Mouse (Mus musculus) left cerebral cortex, adult 8-10 months (tissue): Measurements from ENCODE around the gene Morn5. TPM values are rescaled to one million over a fixed set of nuclear protein-coding genes. Genes with fewer than 3 reads are reported as not detected.
A peak's percentile ranks its signal among the peaks of the same experiment; 100 is the strongest.

ENCODE experiments used
- DNase-seq, 2 experiments: peaks; one replicate each; pipeline ENCODE4 v3.0.0; 2022; ENCODE audit warnings: low spot score in 2 of 2
- total RNA-seq, 4 experiments: library from RNA; stranded (reverse); gene quantifications; 2 replicates each; pipeline ENCODE4 v1.2.4; 2022

The Morn5 gene
- total RNA-seq, 4 experiments from 2014 or later, result 1.5 to 2.6 (median 2.1) TPM

DNA sequence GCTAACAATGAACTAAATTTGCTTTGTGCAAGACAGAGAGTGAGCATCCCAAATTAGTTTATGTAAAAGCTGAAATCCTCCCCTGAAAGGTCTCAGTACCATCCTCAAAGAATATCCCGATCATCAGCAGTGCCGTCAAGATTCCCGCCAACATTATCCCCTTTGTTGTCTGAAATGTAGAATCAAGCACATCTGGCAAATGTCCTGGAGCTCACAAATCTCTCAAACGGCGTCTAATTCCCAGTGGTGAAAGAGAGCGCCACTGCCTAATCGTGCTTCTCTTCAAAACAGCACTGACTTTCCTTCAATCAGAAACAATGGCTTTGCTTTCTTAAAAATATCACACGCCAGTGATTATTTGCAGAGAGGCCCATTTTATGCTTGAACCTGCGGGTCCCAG, 17.9 kb downstream of the Morn5 start:
- no peak for DNase-seq

DNA sequence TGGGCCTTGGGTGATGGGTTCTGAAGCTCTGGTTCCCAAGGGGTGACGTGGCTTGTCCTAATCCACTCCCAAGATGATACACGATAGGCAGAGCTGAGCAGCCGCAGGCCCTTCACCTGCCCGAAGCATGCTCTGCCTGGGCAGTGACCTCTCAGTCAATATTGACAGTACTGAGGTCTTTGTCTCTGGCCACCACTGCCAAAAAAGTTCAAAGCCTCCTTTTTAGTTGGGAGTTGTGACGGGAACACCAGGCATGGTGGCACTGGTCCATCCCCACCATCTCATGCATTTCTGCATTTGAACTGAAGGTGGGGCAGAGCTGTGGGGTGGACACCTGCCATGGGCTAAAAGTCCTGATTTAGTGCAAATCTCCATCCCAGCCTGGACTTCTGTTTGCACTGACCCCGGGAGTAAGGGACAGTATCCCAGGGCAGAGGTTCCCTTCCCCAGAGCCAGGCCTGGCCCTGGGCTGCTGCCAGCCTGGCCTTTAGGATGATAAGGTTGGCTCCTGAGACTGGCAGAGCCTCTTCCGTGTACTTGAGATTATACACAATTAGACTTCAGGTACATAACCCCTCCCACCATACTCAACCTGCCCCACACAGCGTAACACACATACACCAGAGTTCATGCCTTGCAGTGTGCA, 22.5 kb downstream of the Morn5 start:
- DNase-seq, result no peak

DNA sequence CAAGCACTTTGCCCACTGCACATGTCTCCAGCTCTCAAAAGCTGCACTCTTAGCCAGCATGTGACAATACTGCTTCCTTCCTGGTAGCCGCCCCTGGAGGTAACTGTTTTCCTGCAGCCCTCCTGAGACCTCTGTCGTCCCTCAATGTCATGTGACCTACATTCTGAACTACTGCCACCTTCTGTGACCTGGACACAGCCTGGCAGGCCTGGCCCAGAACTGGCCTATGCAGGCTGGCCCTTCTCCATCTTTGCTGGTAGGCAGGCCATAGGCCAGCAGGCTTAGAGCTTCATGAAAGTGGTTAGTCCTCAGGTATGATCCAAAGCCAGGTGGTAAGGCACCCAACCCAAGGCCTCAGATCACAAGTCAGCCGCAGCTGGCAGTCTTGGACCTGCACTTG, 24.5 kb downstream of the Morn5 start:
- DNase-seq, result no peak

DNA sequence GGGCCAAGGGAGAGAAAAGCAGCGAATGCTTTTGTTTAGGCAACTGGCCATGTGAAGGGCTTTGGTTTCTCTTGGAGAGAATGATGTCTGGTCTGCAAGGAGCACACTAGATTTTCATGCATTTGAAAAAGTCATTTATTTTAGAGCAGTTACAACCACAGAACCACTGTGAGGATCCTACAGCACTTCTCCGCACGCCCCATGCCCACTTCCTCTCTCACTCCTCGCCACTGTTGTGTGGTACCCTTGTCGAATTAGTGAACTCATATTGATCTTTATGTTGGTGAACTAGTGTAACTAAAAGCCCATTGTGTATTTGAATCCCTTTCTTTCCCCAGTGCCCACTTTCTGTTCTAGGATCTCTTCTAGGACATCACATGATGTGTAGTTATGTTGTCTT, 26.0 kb downstream of the Morn5 start:
- no peak for DNase-seq

DNA sequence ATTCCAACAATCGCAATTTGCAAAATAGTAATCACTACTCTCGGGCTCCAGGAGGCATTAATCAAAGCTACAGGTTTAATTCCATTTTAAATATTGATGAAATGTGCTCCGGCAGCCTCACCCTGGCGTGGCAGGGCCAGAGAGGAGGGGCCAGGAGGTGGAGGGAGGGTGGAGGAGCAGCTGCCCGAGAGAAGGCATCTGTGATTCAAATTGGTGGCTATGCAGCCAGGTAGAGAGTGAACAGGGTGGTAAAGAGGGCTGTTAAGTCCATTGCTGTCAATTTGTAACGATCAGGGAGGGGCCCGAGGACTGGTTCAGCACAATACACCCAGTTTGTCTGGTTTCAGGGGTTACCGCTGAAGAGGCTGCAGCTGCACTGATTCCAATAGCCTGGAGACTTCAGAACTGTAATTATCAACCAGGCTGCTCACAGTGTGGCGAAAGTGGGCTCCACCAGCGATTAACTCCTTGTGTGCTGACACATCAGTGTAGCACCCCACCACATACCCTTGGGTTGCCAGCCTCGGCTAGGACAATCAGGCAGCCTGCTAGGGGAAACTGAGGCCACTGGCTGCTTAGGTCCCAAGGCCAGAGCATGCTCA, 28.0 kb downstream of the Morn5 start:
- no peak for DNase-seq

DNA sequence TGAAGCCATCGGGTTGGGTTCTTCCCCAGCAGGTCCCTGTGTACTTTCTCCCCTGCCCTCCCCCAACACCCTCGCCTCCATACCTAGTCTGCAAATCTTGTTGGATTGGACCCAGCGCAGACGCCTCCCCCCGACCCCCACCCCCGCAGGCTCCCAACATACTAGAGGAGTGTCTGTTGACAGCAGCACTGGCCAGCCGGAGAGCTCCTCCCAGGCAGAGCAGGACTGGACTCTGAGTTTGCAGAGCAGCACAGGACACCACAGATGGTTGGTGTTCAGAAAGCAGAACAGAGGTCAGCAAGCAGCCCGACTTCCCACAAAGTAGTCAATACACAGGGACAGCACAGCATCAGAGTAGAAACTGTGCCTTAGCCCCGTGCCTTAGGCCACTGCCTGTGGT, 32.2 kb downstream of the Morn5 start:
- no peak for DNase-seq

DNA sequence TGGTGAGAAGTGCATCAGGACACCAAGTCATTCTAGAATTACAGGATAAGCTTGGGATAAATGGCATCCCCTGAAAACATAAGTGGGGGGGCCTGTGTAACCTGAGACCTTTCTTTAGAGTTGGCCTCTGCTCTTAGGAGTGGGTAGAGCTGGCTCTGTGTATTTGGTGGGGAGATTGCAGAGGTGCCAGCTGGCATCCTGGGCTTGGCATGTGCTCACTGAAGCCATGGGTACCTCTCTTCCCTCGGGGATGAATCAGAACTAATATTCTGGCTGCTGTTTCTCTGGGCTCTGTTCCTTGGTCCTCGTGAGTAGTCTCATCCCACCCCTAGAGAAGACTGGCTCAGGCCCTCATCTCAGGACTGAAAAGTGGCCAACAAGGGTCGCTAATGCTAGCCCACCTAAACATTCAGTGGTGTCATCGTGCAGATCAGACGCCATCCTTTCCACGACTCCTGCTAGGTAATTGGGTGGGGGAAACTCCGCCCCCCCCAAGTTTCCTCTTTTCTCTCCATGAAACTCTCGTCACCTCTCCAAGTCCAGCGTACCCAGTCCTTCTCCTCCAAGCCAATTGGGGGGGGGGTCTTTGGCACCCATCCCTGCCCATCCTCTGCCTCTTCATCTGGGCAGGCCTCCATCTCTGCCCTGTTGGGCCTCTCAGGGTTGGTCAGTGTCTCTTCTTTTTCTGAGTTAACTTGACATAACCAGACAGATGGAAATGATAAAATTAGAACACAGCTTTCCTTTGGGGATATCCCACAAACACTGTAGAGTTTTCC, 33.7 kb downstream of the Morn5 start:
- no peak for DNase-seq

DNA sequence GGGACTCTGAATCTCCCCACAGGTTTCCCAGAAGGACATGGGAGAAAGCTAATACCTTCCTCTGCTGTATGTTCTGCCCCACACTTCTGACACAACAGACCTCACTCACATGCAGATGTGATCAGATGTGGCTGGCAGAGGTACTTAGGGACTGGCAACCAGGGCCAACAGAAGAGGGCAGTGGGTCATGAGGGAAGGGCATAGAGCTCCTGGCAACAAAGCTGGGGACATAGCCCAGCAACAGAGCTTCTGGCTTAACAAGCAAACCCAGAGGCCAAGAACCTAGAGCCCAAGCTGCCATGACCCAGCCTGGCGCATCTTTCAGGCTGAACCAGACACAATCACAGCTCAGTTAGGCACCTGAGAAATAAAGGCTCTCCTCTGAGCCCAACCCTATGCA, 35.8 kb downstream of the Morn5 start:
- DNase-seq, result no peak

DNA sequence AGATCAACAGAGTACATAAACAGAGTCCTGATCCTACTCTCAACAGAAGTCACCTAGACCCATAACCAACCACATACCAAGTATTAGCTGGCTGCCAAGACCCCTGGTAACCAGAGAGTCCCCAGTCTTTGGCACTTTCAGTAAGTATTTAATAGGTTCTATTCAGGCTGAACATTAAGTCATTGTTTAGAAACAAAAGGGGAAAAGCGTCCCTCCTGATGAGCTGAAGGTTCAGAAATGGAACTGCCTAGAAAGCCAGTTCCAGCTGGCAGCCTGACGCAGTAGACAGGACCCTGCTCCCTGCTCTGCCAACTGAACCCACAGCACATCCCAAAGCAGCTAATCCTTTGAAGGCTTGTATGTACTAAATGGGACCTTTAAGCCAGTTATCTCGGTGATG, 39.9 kb downstream of the Morn5 start:
- no peak for DNase-seq

DNA sequence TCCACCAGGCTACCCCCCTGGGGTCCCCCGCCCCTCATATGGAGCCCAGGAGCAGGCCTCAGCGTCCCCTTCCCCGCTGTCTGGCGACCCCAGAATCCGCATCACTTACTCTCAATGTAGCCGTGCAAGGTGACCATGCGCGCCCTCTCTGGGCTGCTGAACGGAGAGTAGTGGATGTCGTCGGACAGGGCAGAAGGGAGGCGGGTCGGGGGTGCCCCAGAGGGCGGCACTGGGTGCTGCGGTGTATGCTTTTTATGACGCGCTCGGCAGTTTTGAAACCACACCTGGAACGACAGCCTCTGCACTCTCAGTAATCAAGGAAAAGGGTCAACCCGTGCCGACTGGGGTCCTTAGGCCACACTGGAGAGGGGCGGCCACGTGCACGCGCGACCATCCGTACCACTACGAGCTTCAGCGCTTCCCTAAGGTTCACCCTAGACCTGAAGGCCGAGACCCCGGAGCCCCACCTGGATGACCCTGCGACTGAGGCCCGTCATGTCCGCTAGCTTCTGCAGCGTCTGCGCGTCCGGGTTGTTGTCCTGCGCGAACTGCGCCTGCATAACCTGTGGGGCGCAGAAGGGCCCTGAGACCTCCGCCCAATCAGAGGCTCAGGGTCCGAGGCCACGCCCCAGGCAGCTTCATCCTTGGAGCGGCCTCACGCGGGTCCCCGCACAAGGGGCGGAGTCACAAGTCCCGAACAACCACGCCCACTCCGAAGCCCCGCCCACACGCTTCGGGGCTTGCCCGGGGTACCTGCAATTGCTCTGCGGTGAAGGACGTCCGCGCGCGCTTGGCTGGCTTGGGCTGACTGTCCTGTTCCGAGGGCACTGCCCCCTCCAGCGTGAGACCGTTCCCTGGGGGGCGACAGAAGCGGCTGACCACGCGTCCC, 41.8 kb downstream of the Morn5 start:
- peak in 1 of 2 experiments; percentile 14 for DNase-seq

DNA sequence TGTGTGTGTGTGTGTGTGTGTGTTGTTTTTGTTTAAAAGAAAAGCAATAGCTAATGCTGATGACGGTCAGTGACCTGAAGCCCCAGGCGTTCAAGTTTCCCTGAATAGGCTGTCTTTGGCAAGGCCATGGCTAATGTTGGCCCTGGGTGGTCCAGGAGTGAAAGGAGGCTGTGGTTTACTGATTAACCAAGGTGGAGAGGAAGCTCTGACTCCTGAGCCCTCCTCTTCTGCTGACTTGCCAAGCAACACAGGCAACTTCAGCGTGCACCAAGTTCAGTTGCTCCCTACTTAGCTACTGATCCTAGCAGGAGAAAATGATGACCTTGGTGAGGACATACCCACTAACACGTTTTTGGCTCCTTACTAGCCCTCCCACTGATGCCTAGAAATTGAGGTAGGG, 43.5 kb downstream of the Morn5 start:
- DNase-seq, result no peak

DNA sequence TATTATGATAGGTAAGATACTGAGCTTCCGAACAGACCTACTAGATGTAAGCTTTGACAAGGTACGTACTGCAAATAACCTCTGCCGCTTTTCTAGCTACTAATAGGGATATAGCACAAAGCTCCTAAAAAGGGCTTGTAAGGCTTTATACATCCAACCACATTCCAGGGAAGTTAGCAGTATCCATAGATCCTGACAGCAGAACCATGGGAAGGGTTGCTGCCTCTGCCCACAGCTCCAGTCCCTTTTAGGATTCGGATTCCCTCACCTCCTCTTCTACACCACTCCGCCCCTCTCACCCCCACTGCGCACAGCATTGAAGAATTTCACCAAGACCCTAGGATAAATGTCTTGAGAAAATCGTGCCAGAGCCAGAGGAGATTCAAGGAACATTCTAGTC, 44.0 kb downstream of the Morn5 start:
- DNase-seq, result no peak

DNA sequence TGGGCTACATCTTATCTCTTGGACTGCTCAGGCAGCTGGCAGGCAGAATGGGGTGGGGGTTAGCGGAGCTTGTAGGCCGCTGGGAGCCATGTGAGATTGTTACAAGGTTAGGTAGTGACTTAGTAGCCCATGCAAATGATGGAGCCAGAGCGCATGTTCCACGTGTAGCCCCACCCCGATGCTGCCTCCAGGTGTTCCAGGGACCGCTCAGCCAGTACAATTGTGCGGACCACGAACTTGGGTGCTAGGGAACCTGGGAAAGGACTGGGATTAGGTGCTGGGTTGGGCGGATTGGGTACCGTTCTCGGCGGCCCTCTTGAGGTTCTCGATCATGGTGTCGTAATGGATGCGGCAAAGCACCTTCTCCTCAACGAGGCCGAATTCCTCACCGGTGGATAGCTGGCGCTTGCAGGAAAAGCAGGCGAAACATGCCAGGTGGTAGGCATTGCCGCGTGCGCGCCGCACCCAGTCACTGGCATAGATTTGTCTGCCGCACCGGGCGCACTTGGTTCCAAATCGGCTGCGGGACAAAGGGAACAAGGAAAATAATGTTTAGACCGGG, 44.7 kb downstream of the Morn5 start:
- no peak for DNase-seq

DNA sequence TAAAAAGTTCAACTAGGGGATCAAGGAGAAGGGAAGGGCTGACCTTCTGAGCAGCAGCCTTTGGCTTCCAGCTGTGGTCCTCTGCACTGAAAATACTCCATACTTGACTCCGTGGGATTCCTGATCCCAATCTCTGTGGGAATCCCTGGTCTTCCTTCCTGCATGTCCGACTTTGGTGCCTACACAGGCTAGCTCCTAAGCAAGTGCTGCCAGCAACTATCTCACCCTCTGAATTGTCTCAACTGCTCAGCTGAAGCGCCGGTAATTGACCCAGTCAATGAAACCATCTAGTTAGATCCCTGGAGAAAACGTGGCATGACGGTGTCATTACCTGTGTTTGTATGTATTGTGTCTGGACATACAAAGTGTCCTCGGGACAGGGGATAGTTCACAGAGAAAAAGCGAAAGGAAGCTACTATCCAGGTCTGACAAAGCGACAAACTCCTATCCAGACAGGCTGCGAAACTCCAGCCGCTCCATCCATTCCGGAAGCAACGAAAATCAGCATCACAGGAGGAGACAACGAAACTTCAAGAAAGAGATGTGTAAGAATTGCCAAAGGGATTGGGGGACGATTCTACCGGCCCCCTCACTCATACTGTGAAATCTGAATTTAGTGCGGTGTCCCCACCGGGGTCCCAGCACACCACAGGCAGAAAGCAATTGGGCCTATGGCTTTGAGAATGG, 48.0 kb downstream of the Morn5 start:
- no peak for DNase-seq

DNA sequence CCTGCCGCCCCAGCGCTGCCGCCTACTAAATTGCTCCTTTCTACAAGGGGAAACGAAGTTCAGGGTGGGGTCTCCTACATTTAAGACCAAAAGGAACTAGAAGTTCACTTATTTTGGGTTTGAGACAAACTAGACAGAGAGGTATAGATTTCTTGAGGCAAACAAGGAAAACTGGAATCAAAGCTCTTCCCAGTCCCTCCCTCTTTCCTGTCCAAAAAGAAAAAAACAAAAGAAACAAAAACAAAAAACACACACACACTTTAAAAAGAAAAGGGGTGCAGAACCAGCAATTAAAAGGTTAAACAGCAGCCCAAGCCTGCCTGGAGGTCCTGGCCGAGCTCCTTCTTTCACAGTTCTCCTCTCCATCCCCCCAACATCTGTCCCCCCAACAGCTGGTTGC, 48.8 kb downstream of the Morn5 start:
- DNase-seq, result no peak

DNA sequence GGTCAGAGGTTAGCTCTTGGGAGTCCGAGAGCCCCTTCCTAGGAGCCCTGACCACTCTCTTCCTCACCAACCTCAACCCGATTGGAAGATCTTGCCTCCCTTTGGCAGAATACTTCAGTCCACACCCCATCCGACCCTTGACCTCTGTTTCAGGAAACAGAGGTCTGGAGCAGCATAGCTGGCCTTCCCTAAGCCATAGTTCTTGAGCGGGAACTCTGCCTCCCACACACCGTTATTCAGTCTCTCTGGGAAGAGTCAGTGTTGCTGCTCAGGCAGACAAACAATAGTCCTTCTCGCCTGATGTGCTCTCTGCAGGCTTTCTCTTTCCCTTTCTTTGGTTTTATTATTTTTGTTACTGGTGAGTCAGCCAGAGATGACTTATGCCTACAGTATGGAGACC, 50.5 kb downstream of the Morn5 start:
- no peak for DNase-seq

DNA sequence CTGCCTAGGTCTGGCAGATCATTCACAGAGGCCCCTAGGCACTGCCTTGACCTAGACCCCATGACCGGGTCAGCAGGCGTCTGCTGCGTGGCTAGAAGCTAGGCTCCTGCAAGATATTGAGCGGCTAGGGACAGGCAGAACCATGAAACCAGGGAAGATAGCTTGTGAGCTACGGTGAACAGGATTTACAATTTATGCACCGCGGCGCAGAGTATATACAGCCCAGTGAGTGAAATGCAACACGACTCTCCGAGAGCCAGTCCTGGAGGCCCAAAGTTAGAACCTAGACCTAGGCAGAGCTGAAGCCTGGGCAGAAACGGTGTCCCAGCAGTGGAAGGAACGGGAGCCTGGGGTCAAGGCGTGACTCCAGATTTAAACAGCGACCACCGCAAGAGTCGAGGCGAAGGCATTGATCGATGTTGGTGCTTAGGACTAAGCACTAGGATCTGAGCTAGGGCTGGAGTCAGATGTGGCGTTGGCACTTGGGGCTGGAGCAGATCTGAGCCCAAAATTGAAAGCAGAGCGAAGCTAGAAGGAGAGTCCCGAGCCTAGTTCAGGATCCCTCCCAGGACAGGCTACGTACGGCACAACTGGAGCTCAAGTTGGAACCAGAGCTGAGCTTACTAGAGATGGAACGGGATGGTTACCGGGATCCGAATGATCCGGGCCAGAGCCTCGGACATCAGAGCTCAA, 52.8 kb downstream of the Morn5 start:
- no peak for DNase-seq

DNA sequence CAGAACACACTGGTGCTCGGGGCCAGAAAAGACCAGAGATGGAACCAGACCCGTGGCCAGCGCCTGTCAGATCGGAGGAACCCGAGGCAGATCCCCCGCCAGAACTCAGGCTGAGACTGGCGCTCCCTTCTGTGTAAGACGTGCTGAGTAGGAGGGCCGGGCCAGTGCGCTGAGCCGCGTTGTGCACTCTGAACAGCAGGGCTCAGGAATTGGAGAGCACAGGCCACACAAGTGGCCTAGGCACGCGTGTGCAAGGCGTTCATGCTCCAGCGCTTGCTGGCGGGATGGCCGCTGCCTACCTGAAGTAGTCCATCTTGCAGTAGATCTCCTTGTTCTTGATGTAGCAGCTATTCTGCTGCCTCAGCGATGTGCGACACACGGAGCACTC, 53.3 kb downstream of the Morn5 start:
- no peak for DNase-seq

DNA sequence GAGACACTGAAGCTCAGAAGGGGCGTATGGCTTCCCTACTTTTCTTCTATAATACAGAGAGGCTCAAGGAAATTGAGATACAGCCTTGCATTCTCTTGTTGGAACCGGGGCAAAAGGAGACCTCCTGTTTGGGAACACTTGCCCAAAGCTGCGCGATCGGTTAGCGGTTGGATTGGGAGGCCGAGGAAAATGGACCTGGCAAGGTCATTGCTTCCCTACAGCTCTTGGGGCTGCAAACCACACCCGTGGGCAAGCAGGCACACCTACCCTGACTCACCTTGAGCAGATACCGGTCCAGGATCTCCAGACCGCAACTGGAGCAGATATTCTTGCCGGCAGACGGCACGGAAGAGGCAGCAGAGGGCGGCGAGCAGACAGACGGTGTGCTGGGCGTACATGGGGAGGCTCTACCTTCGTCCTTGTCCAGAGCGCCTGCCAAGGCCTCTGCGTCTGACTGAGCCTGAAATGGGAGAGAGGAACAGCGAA, 53.9 kb downstream of the Morn5 start:
- DNase-seq, result no peak
